Mouse (Mus musculus) neutrophil, adult 65 days (primary cell): ENCODE measurements around the gene Leo1. TPM values are rescaled to one million over a fixed set of nuclear protein-coding genes. Genes with fewer than 3 reads are reported as not detected.

ENCODE experiments used
- total RNA-seq: library from RNA; stranded (reverse); gene quantifications from 2 replicates; pipeline ENCODE4 v1.2.4, GENCODE M21; 2023

Gene Leo1
- total RNA-seq: 11.9 and 16.9 TPM in 2 replicates

GRCm38 (mm10) chr9:75440796-75441666 lies at the start of gene Leo1:
TSS of gene Leo1 (plus strand) at chr9:75441524.

GRCm38 (mm10) chr9:75409852-75410378 lies 31.4 kb upstream of the Leo1 start, which contains the start of gene Mapk6:
TSS of gene Mapk6 (minus strand) at chr9:75410005.

Other genes starting within 250 kb of the Leo1 start
- not detected in 2 replicates for gene Myo5c, start 209.5 kb upstream of the Leo1 start, total RNA-seq
- gene Gnb5, start 135.2 kb upstream of the Leo1 start, total RNA-seq: 1.9 and 2.1 TPM in 2 replicates
- not detected in 2 replicates for gene Bcl2l10, start 93.8 kb upstream of the Leo1 start, total RNA-seq
- 117 and 180 TPM in 2 replicates for gene Mapk6, start 31.5 kb upstream of the Leo1 start, total RNA-seq
- 97.6 and 118 TPM in 2 replicates for gene Tmod3, start 118.1 kb downstream of the Leo1 start, total RNA-seq
- not detected in 2 replicates for gene Tmod2, start 169.8 kb downstream of the Leo1 start, total RNA-seq
- not detected in 2 replicates for gene Lysmd2, start 184.2 kb downstream of the Leo1 start, total RNA-seq
- gene Scg3, start 242.5 kb downstream of the Leo1 start, total RNA-seq: not detected in 2 replicates